Mouse (Mus musculus): ENCODE results near the gene Mars. TPM values are rescaled to one million over a fixed set of nuclear protein-coding genes. Genes with fewer than 3 reads are reported as not detected.
A peak's percentile ranks its signal among the peaks of the same experiment; 100 is the strongest.

Mars gene
- polyA plus RNA-seq, 1 experiment from 2014 or later = 150 TPM

DNA sequence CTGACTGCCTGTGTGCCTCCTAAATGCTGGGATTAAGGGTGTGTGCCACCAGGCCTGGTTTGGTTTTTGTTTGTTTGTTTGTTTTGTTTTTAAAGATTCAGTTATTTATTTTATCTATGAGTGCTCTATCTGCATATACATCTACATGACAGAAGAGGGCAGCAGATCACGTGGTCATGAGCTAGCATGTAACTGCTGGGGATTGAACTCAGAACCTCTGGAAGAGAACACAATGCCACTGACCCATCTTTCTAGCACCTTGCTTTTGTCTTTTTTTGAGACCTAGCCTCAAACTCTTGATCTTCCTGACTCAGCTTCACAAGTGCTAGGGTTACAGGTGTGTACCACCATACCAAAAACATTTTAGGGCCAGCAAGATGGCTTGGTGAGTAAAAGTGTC, 23.7 kb upstream of the Mars start:
- Histone ChIP-seq H3K27ac (no peak overlapping the region), H3K9me3 (replicated peaks) (no peaks in the 10 kb centered on the region), H3K4me1 (replicated peaks) (peaks cover 25% of the 10 kb centered on the region), H3K36me3 (no peaks in the 10 kb centered on the region), H3K4me2 (no peak overlapping the region), H3K4me3 (replicated peaks) (no peak overlapping the region), H3K27me3 (peaks cover 47% of the 10 kb centered on the region), H3K9ac (no peak overlapping the region)
- no peak for DNase-seq
- no peak for ATAC-seq (ENCODE audit: low read depth)
- WGBS (ENCODE audit: insufficient replicate concordance) = 38% methylated on average over 1 of the region's 1 CpGs

DNA sequence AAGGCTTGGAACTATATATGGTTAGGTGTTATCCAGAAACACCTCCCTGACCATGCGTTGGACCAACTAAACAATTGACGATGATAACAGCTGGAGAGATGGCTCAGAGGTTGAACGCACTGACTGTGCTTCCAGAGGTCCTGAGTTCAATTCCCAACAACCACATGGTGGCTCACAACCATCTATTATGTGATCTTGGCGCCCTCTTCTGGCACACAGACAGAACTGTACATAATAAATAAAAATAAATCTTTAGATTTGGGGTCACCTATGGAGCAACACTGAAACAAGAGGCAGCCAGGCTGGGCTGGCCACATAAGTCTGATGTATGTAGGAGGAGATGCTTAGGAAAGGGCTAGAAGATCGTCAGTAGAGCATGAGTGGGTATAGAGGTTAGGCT, 21.6 kb upstream of the Mars start:
- Histone ChIP-seq H3K9ac (no peak overlapping the region), H3K4me2 (no peak overlapping the region), H3K4me3 (replicated peaks) (no peak overlapping the region), H3K27ac (no peak overlapping the region), H3K36me3 (0 out of 2 replicates have a peak, but pooled peaks cover 15% of the 10 kb centered on the region), H3K9me3 (replicated peaks) (no peaks in the 10 kb centered on the region), H3K27me3 (peaks cover 26% of the 10 kb centered on the region), H3K4me1 (replicated peaks) (peaks cover 16% of the 10 kb centered on the region)
- ATAC-seq (ENCODE audit: low read depth) = 0 out of 2 replicates have a peak, but pooled peaks have one; percentile 22
- 31% methylated on average over 5 of the region's 5 CpGs for WGBS (ENCODE audit: insufficient replicate concordance)
- DNase-seq = no peak

DNA sequence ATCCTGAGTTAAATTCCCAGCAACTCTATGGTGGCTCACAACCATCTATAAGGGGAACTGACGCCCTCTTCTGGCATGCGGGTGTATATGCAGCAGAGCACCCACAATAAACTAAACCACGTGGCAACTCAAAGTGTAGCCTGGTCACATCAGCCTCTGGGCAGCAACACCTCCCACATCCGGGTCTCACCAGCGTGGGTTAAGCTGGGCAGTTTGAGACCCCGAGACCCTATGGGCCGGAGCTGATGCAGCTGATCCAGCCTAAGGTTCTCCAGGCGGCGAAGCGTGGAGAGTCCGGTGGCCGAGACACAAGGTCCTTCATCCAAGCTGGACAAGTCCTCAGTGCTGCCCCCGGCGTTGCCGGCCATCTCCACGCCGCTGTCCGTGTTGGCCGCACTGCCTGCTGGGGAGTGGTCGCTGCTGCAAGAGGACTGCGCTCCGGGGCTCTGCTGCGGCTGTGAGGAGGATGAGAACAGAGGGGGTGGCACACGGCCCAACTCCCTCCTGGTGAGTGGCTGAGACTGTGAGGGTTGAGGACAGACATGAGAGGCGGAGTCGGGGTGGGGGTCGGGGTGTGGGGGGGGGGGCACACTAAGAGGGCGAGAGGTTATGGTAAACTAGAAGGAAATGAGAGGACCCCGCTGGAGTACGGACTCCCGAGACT, 20.8 kb upstream of the Mars start:
- Histone ChIP-seq H3K9ac (peak overlapping the region; percentile 27; the same call in 1 of the 2 replicates), H3K4me1 (replicated peaks) (peaks cover 22% of the 10 kb centered on the region), H3K4me3 (replicated peaks) (peak overlapping the region; percentile 32), H3K4me2 (peak overlapping the region; percentile 53), H3K36me3 (0 out of 2 replicates have a peak, but pooled peaks cover 15% of the 10 kb centered on the region), H3K9me3 (replicated peaks) (no peaks in the 10 kb centered on the region), H3K27me3 (peaks cover 24% of the 10 kb centered on the region), H3K27ac (no peak overlapping the region)
- ATAC-seq (ENCODE audit: low read depth) = no peak
- WGBS (ENCODE audit: insufficient replicate concordance) = 33% methylated on average over 31 of the region's 31 CpGs
- DNase-seq = no peak

DNA sequence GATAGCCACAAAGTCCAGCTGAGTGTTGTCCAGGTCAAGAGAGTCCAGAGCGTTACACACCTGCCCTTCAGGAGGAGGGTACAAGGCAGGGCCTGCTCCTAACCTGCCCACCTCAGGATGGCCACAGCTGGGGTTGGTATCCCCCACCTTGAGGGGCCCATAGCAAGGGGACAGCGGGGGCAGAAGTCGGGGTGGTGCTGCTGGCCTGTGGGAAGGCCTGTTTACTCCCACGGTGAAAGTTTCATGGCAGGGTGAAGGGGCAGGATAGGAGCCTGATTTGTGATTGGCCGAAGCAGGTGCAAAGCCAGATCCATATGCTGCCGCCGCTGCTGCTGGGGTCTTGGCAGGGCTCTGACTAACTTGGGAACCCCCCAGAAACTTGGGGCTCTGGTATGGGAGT, 18.6 kb upstream of the Mars start:
- Histone ChIP-seq H3K27me3 (peaks cover 32% of the 10 kb centered on the region), H3K9me3 (replicated peaks) (no peaks in the 10 kb centered on the region), H3K9ac (no peak overlapping the region), H3K4me3 (replicated peaks) (no peak overlapping the region), H3K4me2 (no peak overlapping the region), H3K4me1 (replicated peaks) (peaks cover 43% of the 10 kb centered on the region), H3K36me3 (0 out of 2 replicates have a peak, but pooled peaks cover 15% of the 10 kb centered on the region), H3K27ac (no peak overlapping the region)
- ATAC-seq (ENCODE audit: low read depth) (no peak), DNase-seq (no peak)
- WGBS (ENCODE audit: insufficient replicate concordance) = 61% methylated on average over 7 of the region's 7 CpGs

DNA sequence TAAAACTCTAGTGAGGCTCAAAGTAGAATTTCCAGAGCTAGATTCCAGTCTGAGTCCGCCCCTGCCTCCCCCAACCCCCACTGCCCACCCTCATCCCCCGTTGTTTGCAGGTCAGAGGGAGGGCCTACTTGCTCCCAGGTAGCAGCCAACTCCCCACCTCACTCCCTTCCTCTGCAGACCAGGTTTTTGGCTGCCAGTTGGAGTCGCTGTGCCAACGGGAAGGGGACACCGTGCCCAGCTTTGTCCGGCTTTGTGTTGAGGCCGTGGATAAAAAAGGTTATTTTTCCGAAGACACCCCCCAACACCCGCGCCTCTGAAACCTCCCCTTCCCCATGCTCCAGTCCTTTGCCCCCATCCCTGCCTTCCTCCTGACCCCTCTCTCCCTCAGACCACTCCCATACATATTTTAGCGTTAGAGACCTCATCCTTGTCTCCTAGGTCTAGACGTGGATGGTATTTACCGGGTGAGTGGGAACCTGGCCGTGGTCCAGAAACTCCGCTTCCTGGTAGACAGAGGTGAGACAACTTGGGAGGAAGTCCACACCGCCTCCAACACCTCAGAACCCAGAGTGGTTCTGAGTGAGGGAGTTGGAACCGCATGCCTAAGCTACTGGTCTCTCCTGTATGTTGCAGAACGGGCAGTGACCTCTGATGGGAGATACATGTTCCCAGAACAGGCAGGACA, 16.0 kb upstream of the Mars start:
- H3K4me1 ChIP-seq (replicated peaks) = peaks cover 68% of the 10 kb centered on the region
- no peak overlapping the region for H3K27ac ChIP-seq
- H3K4me3 ChIP-seq (replicated peaks) = peak overlapping the region; percentile 68; the same call in 1 of the 2 replicates
- ATAC-seq (ENCODE audit: low read depth) (no peak), DNase-seq (no peak)
- WGBS (ENCODE audit: insufficient replicate concordance) = 77% methylated on average over 18 of the region's 18 CpGs
- H3K4me2 ChIP-seq = peak overlapping the region; percentile 93
- H3K36me3 ChIP-seq = 0 out of 2 replicates have a peak, but pooled peaks cover 15% of the 10 kb centered on the region
- H3K27me3 ChIP-seq = peaks cover 37% of the 10 kb centered on the region
- H3K9me3 ChIP-seq (replicated peaks) = no peaks in the 10 kb centered on the region
- no peak overlapping the region for H3K9ac ChIP-seq

DNA sequence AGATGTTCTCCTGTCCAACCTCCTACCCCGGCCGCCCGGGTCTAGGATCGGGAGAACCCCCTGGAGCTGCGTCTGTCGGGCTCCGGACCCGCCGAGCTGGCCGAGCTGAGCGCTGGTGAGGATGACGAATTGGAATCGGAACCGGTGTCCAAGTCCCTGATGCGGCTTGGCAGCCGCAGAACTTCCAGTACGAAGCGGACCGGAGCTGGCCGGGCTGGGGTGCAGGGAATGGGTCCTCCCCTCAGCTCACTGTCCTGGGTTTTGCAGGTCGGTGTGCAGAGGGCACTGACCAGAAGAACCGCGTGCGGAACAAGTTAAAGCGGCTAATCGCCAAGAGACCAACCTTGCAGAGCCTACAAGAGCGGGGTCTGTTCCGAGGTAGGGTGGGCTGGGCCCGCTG, 15.2 kb upstream of the Mars start:
- DNase-seq = no peak
- H3K36me3 ChIP-seq = 0 out of 2 replicates have a peak, but pooled peaks cover 15% of the 10 kb centered on the region
- peak overlapping the region; percentile 76 for H3K9ac ChIP-seq
- H3K27ac ChIP-seq = no peak overlapping the region
- H3K9me3 ChIP-seq (replicated peaks) = no peaks in the 10 kb centered on the region
- H3K4me2 ChIP-seq = peak overlapping the region; percentile 93
- peaks cover 32% of the 10 kb centered on the region for H3K27me3 ChIP-seq
- WGBS (ENCODE audit: insufficient replicate concordance) = 20% methylated on average over 29 of the region's 29 CpGs
- H3K4me1 ChIP-seq (replicated peaks) = peaks cover 69% of the 10 kb centered on the region
- H3K4me3 ChIP-seq (replicated peaks) = peak overlapping the region; percentile 68
- ATAC-seq (ENCODE audit: low read depth) = no peak

DNA sequence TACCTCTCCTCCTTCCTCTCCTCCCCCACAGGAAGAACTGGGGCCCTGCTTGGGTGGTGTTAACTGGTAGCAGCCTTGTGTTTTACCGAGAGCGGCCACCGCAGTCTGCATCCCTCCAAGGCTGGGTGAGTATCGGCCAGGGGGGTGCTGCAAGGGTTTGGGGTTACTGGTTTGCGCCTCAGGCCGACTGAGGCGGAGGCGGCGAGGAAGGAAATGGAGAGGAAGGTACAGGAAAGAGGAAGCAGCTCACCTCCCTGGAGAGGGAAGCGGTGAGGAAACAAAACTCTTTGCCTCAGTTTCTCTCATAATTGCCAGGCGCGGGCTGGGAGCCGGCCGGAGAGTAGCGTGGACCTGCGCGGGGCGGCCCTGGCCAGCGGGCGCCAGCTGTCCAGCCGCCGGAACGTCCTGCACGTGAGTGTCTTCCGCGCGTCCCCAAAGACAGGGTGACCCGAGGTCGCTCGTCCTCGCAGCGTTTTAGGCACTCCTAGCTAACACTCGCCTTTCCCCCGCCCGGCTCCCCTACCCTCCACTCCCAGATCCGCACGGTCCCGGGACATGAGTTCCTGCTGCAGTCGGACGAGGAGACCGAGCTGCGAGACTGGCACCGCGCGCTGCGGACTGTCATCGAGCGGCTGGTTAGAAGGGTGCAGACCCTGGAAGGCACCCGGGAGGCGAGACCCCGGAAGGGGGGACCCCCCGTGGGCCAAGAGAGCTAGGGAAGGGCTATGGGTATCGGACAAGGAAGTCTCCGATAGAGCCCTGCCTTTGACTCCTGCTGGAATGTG, 14.6 kb upstream of the Mars start:
- no peak for DNase-seq
- Histone ChIP-seq H3K27ac (peak overlapping the region; percentile 41), H3K27me3 (peaks cover 32% of the 10 kb centered on the region), H3K4me1 (replicated peaks) (peaks cover 73% of the 10 kb centered on the region), H3K9me3 (replicated peaks) (no peaks in the 10 kb centered on the region), H3K9ac (peak overlapping the region; percentile 76), H3K4me3 (replicated peaks) (peak overlapping the region; percentile 68), H3K4me2 (peak overlapping the region; percentile 93), H3K36me3 (0 out of 2 replicates have a peak, but pooled peaks cover 15% of the 10 kb centered on the region)
- peak; percentile 66 for ATAC-seq (ENCODE audit: low read depth)
- WGBS (ENCODE audit: insufficient replicate concordance) = 2% methylated on average over 54 of the region's 54 CpGs

DNA sequence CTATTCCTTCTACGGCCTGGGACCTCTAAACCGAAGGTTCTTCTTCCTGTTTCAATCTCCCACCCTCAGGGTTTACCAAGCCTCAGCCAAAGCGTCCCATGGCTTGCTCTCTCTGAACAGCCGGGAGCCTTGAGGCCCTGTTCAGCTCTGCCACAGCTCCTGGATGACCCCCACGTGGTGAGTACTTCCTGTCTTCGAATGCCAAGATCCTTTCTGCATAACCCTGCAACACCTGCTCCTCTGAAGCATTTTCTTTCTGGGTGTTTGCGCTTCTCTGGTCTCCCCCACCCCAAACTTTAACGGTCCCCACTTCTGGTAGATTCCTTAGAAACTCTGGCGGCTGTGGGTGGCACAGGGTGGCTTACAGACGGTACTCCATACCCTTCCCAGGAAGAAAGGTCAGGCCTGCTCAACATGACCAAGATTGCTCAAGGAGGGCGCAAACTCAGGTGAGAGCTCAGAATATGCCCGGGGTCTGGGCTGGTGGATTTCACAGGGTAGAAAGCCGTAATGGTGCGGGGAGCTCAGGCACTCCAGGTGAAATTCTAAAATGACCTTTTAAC, 13.9 kb upstream of the Mars start:
- 15% methylated on average over 14 of the region's 14 CpGs for WGBS (ENCODE audit: insufficient replicate concordance)
- ATAC-seq (ENCODE audit: low read depth) = peak; percentile 14
- peaks cover 32% of the 10 kb centered on the region for H3K27me3 ChIP-seq
- H3K4me1 ChIP-seq (replicated peaks) = peaks cover 68% of the 10 kb centered on the region
- H3K9ac ChIP-seq = peak overlapping the region; percentile 76
- peak overlapping the region; percentile 68 for H3K4me3 ChIP-seq (replicated peaks)
- H3K4me2 ChIP-seq = peak overlapping the region; percentile 93
- 0 out of 2 replicates have a peak, but pooled peaks cover 15% of the 10 kb centered on the region for H3K36me3 ChIP-seq
- no peak for DNase-seq
- H3K27ac ChIP-seq = 0 out of 2 replicates have a peak overlapping the region, but pooled peaks have one; percentile 41
- no peaks in the 10 kb centered on the region for H3K9me3 ChIP-seq (replicated peaks)

DNA sequence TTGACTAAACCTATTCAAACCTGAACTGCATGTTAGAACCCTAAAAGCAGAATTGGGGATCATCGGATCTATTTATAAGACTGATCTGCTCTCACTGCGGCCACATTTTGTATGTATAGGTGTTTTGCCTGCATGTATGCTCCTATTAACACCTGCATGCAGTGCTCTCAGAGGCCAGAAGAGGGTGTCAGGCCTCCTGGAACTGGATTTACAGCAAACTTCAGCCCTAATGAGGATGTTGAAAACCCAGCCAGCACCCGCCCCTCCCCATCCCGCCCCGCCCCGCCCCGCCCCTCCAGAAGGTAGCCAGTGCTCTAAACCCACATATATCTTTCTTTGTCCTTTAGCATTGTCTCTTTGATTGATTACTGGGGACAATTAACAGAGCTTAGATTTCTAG, 12.9 kb upstream of the Mars start:
- DNase-seq = peak; percentile 64
- peak overlapping the region; percentile 36; the same call in 1 of the 2 replicates for H3K4me3 ChIP-seq (replicated peaks)

DNA sequence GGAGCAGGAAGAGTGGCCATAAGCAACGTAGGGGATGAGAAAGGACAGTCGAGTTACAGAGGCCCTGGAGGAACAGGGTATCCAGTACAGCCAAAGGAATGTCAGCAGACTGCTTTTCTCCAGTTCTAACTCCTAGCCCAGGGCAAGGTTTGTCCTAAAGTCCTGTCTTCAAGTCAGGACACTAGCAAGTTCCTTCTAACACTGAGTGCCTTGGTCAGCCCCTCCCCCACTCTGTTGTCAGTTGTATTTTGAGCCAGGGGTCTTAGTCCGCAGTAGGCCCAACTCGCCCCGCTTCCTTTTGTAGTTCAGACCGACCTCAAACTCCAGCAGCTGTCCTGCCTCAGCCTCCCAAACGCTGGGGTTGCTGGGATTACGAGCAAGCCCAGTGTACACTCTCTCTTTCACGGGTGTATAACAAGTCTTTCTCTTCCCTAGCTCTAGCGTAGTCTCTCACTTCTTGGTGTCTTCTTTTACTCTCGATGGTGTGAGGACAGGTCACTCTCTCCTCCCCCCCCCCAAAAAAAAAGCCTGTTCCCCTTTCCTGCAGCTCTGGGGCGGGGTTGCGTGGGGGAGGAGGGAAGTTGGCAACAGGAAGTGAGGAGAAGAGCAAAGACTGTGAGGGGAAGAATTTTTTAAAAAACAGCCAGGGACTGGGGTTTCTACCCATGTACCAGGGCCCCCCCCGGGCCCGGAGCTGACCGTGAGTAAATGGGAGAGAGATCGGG, 11.7 kb upstream of the Mars start:
- peak overlapping the region; percentile 44 for H3K4me2 ChIP-seq

More for the DNA sequence above, 12.9 kb upstream of the Mars start:
- ATAC-seq (ENCODE audit: low read depth) = peak; percentile 58
- Histone ChIP-seq H3K9me3 (replicated peaks) (no peaks in the 10 kb centered on the region), H3K9ac (no peak overlapping the region), H3K36me3 (0 out of 2 replicates have a peak, but pooled peaks cover 7% of the 10 kb centered on the region), H3K4me1 (replicated peaks) (peaks cover 61% of the 10 kb centered on the region), H3K4me2 (peak overlapping the region; percentile 93), H3K27ac (no peak overlapping the region), H3K27me3 (peaks cover 32% of the 10 kb centered on the region)
- WGBS (ENCODE audit: insufficient replicate concordance) = 6% methylated on average over 7 of the region's 7 CpGs

More for the DNA sequence above, 11.7 kb upstream of the Mars start:
- Histone ChIP-seq H3K27ac (peak overlapping the region; percentile 69), H3K9me3 (replicated peaks) (no peaks in the 10 kb centered on the region), H3K4me3 (replicated peaks) (peak overlapping the region; percentile 36), H3K4me1 (replicated peaks) (peaks cover 62% of the 10 kb centered on the region), H3K9ac (peak overlapping the region; percentile 39), H3K27me3 (peaks cover 32% of the 10 kb centered on the region), H3K36me3 (no peaks in the 10 kb centered on the region)
- WGBS (ENCODE audit: insufficient replicate concordance) = 24% methylated on average over 17 of the region's 17 CpGs
- DNase-seq (no peak), ATAC-seq (ENCODE audit: low read depth) (no peak)
